Mouse (Mus musculus) forebrain, postnatal 0 days (tissue): ENCODE measurements around the gene Nmb. TPM values are rescaled to one million over a fixed set of nuclear protein-coding genes. Genes with fewer than 3 reads are reported as not detected.

Source experiments
- ATAC-seq: fragments of 200-750 bp; cut with Nextera tagmentation; 2 replicates; pipeline ENCODE4 v1.8.0; 2017; ENCODE audit warnings: mild to moderate bottlenecking, moderate library complexity
- DNase-seq: peaks from one replicate; pipeline ENCODE4 v3.0.0-alpha.2; 2015
- H3K27ac ChIP-seq: fragments of 300-500 bp; sonication (generic); 2 replicates; pipeline ENCODE4 v1.5.1; 2014; ENCODE audit warnings: low read depth, mild to moderate bottlenecking, antibody characterized with exemption, low read length, moderate library complexity, mixed read lengths
- H3K27me3 ChIP-seq: fragments of 300-500 bp; sonication (generic); 2 replicates; pipeline ENCODE4 v1.6.1; 2014; ENCODE audit warnings: mild to moderate bottlenecking, low read length, mixed read lengths; ENCODE audit not compliant: insufficient read depth
- H3K36me3 ChIP-seq: fragments of 300-500 bp; sonication (generic); 2 replicates; pipeline ENCODE4 v1.6.1; 2014; ENCODE audit warnings: mild to moderate bottlenecking, moderate library complexity; ENCODE audit not compliant: insufficient read depth
- H3K4me1 ChIP-seq: fragments of 300-500 bp; sonication (generic); 2 replicates; pipeline ENCODE4 v1.6.1; 2014; ENCODE audit warnings: antibody characterized with exemption; ENCODE audit not compliant: insufficient read depth
- H3K4me2 ChIP-seq: fragments of 300-500 bp; sonication (generic); 2 replicates; pipeline ENCODE4 v1.6.1; 2014; ENCODE audit warnings: low read depth, mild to moderate bottlenecking, moderate library complexity
- H3K4me3 ChIP-seq: fragments of 300-500 bp; sonication (generic); 2 replicates; pipeline ENCODE4 v1.5.1; 2014; ENCODE audit warnings: low read depth, low read length, mixed read lengths
- H3K9ac ChIP-seq: fragments of 300-500 bp; sonication (generic); 2 replicates; pipeline ENCODE4 v1.6.1; 2014; ENCODE audit warnings: mild to moderate bottlenecking
- H3K9me3 ChIP-seq: fragments of 300-500 bp; sonication (generic); 2 replicates; pipeline ENCODE4 v1.6.1; 2016; ENCODE audit warnings: low read length
- CTCF ChIP-seq: sonication (generic); IDR thresholded peaks from 2 replicates; pipeline ENCODE4 v1.5.1; 2016; ENCODE audit warnings: antibody characterized with exemption, control low read depth, low read depth
- WGBS: fragments of 180-500 bp; shearing (Covaris S2); extraction: QIAGEN DNeasy Blood & Tissue Kit; methylation state at CpG from one replicate; pipeline ENCODE4 v1.1.7; 2014; 5-methylcytosine and 5-hydroxymethylcytosine counted together
- polyA plus RNA-seq: library from polyadenylated mRNA; unstranded; fragments of >200 nt; fragmentation: Nextera tagmentation; extraction: Ambion mirVana; gene quantifications from 2 replicates; pipeline ENCODE4 v1.2.1, GENCODE M21; 2015
- total RNA-seq: library from RNA; depleted of rRNA; stranded (reverse); fragments of >200 nt; gene quantifications from 2 replicates; pipeline ENCODE4 v1.2.3, GENCODE M21; 2014

Nmb gene
- total and polyA plus RNA-seq, 2 experiments from 2014 or later = 8.6 to 10.9 TPM

GRCm38 (mm10) chr7:80866514-80867147 lies 38.2 kb downstream of the Nmb start:
- H3K36me3 ChIP-seq = peaks cover 64% of the 10 kb centered on the region

GRCm38 (mm10) chr7:80865521-80865920 lies 39.4 kb downstream of the Nmb start:
- DNase-seq = no peak
- Histone ChIP-seq H3K4me1 (peaks cover 19% of the 10 kb centered on the region), H3K27ac (no peak overlapping the region), H3K9me3 (no peaks in the 10 kb centered on the region), H3K9ac (no peak overlapping the region), H3K4me2 (no peak overlapping the region), H3K27me3 (no peaks in the 10 kb centered on the region), H3K36me3 (peaks cover 58% of the 10 kb centered on the region), H3K4me3 (no peak overlapping the region)
- WGBS = 94% methylated on average over 7 of the region's 7 CpGs
- no peak for TF ChIP-seq CTCF
- no peak for ATAC-seq

More at GRCm38 (mm10) chr7:80866514-80867147, 38.2 kb downstream of the Nmb start:
- no peak overlapping the region for H3K4me2 ChIP-seq
- peaks cover 17% of the 10 kb centered on the region for H3K4me1 ChIP-seq
- ATAC-seq (no peak), DNase-seq (no peak)
- no peak for TF ChIP-seq CTCF
- no peak overlapping the region for H3K4me3 ChIP-seq
- H3K9ac ChIP-seq = no peak overlapping the region
- 84% methylated on average over 7 of the region's 7 CpGs for WGBS
- no peaks in the 10 kb centered on the region for H3K9me3 ChIP-seq
- H3K27ac ChIP-seq = no peak overlapping the region
- no peaks in the 10 kb centered on the region for H3K27me3 ChIP-seq

- H3K27ac ChIP-seq = no peak overlapping the region
- no peak overlapping the region for H3K9ac ChIP-seq
- 84% methylated on average over 8 of the region's 8 CpGs for WGBS
- H3K9me3 ChIP-seq = no peaks in the 10 kb centered on the region
- no peak for TF ChIP-seq CTCF
- H3K4me3 ChIP-seq = no peak overlapping the region
- peaks cover 52% of the 10 kb centered on the region for H3K36me3 ChIP-seq
- ATAC-seq (no peak), DNase-seq (no peak)
- no peak overlapping the region for H3K4me2 ChIP-seq
- H3K4me1 ChIP-seq = peaks cover 22% of the 10 kb centered on the region
- H3K27me3 ChIP-seq = no peaks in the 10 kb centered on the region
Measured at GRCm38 (mm10) chr7:80864831-80865230, 40.0 kb downstream of the Nmb start.

- ATAC-seq (no peak), DNase-seq (no peak)
- Histone ChIP-seq H3K9me3 (no peaks in the 10 kb centered on the region), H3K27me3 (no peaks in the 10 kb centered on the region), H3K4me1 (peaks cover 22% of the 10 kb centered on the region), H3K36me3 (peaks cover 47% of the 10 kb centered on the region), H3K4me2 (no peak overlapping the region), H3K27ac (no peak overlapping the region), H3K9ac (no peak overlapping the region), H3K4me3 (no peak overlapping the region)
- WGBS = 77% methylated on average over 1 of the region's 1 CpGs
- no peak for TF ChIP-seq CTCF
Measured at GRCm38 (mm10) chr7:80864151-80864550, 40.7 kb downstream of the Nmb start.

GRCm38 (mm10) chr7:80863520-80863919 lies 41.4 kb downstream of the Nmb start:
- no peak for TF ChIP-seq CTCF
- Histone ChIP-seq H3K27ac (no peak overlapping the region), H3K4me3 (no peak overlapping the region), H3K4me2 (peak overlapping the region; percentile 24), H3K9me3 (no peaks in the 10 kb centered on the region), H3K4me1 (peaks cover 22% of the 10 kb centered on the region), H3K9ac (no peak overlapping the region), H3K36me3 (peaks cover 41% of the 10 kb centered on the region), H3K27me3 (no peaks in the 10 kb centered on the region)
- no peak for DNase-seq
- no peak for ATAC-seq
- WGBS = 77% methylated on average over 5 of the region's 5 CpGs

- Histone ChIP-seq H3K9ac (no peak overlapping the region), H3K4me3 (no peak overlapping the region)
Measured at GRCm38 (mm10) chr7:80862475-80862874, 42.4 kb downstream of the Nmb start.

GRCm38 (mm10) chr7:80860729-80861274 lies 44.1 kb downstream of the Nmb start, which contains the start of gene Zscan2:
TSS of gene Zscan2 (plus strand) at chr7:80860920.
- H3K4me3 ChIP-seq = peak within 1 kb of the TSS; percentile 86
- H3K27ac ChIP-seq = peak within 1 kb of the TSS; percentile 90
- no peaks in the 10 kb centered on the region for H3K9me3 ChIP-seq
- TF ChIP-seq CTCF = no peak
- ATAC-seq = peak; percentile 99
- peaks cover 15% of the 10 kb centered on the region; the same call in 1 of the 2 replicates for H3K36me3 ChIP-seq
- H3K4me1 ChIP-seq = peaks cover 22% of the 10 kb centered on the region
- 3% methylated on average over 40 of the region's 40 CpGs for WGBS
- peak within 1 kb of the TSS; percentile 72 for H3K4me2 ChIP-seq
- DNase-seq = peak; percentile 96
- peak within 1 kb of the TSS; percentile 99 for H3K9ac ChIP-seq
- H3K27me3 ChIP-seq = no peaks in the 10 kb centered on the region

More at GRCm38 (mm10) chr7:80862475-80862874, 42.4 kb downstream of the Nmb start:
- no peak for ATAC-seq
- Histone ChIP-seq H3K27me3 (no peaks in the 10 kb centered on the region), H3K4me2 (peak overlapping the region; percentile 72), H3K4me1 (peaks cover 22% of the 10 kb centered on the region), H3K36me3 (peaks cover 31% of the 10 kb centered on the region), H3K27ac (no peak overlapping the region), H3K9me3 (no peaks in the 10 kb centered on the region)
- 80% methylated on average over 2 of the region's 2 CpGs for WGBS
- TF ChIP-seq CTCF = no peak
- DNase-seq = no peak
